Mouse (Mus musculus) embryonic fibroblast, embryonic 13.5 days (primary cell): ENCODE measurements around the gene Cntnap2. TPM values are rescaled to one million over a fixed set of nuclear protein-coding genes. Genes with fewer than 3 reads are reported as not detected.
"Not testable (repeated sequence)": the region's sequence is repeated elsewhere in the genome, so short reads cannot be mapped to it uniquely, and the experiment has no call there.

Experiments used
- H3K27ac ChIP-seq: 2 replicates; pipeline ENCODE4 v1.5.1; 2012; ENCODE audit warnings: low read length, control low read depth, inconsistent platforms; ENCODE audit not compliant: insufficient read depth
- H3K4me1 ChIP-seq: 2 replicates; pipeline ENCODE4 v1.6.1; 2011; ENCODE audit warnings: low read length; ENCODE audit not compliant: control insufficient read depth, insufficient read depth
- H3K4me3 ChIP-seq: 2 replicates; pipeline ENCODE4 v1.5.1; 2011; ENCODE audit warnings: mild to moderate bottlenecking, control low read depth, low read length; ENCODE audit not compliant: insufficient read depth
- CTCF ChIP-seq: IDR thresholded peaks from 2 replicates; pipeline ENCODE4 v1.5.1; 2011; ENCODE audit warnings: mild to moderate bottlenecking, control low read depth, low read length, moderate library complexity, borderline replicate concordance; ENCODE audit not compliant: insufficient read depth
- POLR2A ChIP-seq: IDR thresholded peaks from 2 replicates; pipeline ENCODE4 v1.6.1; 2011; ENCODE audit warnings: low read depth, mild to moderate bottlenecking, control low read depth, low read length, moderate library complexity
- polyA plus RNA-seq: library from polyadenylated mRNA; stranded (reverse); fragments of >200 nt; gene quantifications from 2 replicates; pipeline ENCODE4 v1.2.4, GENCODE M21; 2011; ENCODE audit warnings: low read depth; ENCODE audit not compliant: missing spikeins, insufficient read length

Gene Cntnap2
- polyA plus RNA-seq, 1 experiment: 0.09 TPM

DNA sequence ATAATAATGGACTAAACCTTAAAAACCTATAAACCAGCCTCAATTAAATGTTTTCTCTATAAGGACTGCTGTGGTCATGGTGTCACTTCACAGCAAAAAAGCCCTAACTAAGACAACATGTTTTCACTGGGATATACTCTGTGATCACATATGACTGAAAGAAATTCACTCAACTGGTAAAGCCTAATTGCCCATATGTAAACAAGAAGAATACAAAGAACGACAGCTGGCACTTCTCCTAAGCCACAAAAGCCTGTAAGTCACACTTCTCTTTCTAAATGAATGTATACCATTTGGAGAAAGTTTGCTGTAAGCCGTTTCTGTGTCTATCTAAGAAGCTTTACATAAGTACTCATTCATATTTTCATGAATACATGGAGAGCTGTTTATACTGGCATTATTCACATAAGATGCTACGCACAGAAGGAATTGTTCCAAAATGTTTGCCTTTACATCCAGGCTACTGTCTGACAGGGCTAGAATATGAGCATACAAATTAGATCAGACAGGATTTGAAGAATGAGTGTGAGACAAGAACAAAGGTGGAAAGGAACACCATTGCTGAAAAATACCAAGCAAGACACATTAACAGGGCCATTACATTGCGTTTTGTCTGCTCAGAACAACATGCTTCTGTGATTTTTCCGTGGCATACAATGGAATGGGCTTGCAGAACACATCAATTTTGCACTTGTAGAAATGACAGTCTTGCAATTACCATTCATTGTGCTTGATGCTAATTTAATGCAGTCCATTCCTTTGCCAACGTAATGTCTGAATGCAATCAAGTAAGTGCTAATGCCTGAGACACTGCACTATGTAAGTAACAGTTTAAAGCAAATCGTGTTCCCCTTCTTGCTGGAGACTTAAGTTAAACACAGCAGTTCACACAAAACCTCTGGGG is 1991.4 kb downstream of the Cntnap2 start:
- TF ChIP-seq POLR2A (no peak), CTCF (no peak)
- H3K27ac ChIP-seq: no peak overlapping the region
- no peaks in the 10 kb centered on the region for H3K4me1 ChIP-seq
- no peak overlapping the region for H3K4me3 ChIP-seq

DNA sequence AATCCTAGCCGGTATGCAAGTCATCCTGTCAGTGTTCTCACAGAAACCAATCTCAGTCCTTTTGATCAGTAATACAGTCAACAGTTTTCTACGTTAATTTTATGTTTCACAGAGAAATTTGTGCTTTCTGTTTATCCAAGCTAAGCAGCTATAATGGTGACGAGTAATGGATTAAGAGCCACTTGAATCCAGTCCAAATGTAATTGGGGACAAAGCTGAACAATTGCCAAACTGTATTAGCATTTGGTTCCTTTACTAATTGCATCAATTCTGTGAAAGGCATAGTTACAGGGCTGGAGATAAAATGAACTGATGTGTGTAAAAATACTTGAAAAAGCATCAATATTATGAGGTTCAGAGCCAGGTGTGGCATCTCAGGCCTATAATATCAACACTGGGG is 2002.2 kb downstream of the Cntnap2 start:
- TF ChIP-seq POLR2A (no peak), CTCF (no peak)
- Histone ChIP-seq H3K4me1 (no peaks in the 10 kb centered on the region), H3K27ac (no peak overlapping the region), H3K4me3 (no peak overlapping the region)

DNA sequence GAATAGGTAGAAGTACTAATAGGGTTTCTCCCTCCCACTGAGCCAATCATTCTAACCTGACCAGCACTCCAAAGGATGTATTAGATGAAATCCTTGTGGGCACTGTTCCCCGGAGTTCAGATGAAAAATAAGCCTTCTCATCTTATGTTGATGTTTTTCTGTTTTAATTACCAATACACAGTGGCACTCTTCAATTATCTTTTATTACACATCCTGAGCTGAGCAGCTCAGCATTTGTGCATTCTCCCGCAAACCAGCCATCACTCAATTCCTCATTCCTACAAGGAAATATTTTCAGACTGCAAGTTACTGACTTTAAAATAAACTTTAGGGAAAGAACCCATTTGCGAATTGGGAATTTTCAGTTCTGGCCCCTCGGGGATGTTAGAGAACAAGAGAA is 2030.8 kb downstream of the Cntnap2 start:
- Histone ChIP-seq H3K4me3 (no peak overlapping the region), H3K27ac (no peak overlapping the region), H3K4me1 (no peaks in the 10 kb centered on the region)
- TF ChIP-seq POLR2A (no peak), CTCF (no peak)

DNA sequence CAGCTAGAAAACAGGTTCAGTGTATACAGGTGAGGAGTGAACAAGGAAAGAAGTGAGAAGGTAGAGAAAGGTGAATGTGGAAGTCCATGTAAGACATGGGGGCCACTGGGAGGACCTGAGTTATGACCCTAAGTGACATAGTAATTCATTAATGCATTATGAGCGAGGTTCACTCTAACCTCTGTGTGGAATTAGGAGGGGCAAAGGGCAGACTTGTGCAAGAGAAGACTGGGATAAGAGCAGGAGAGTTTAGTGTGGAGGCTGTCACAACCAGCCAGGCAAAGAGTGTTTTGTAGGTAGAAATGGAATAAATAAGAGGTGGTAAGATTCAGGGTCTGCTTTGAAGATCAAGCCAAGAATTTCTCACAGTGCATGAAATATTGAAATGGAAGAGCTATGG is 2045.8 kb downstream of the Cntnap2 start:
- H3K4me1 ChIP-seq: no peaks in the 10 kb centered on the region
- no peak overlapping the region for H3K4me3 ChIP-seq
- TF ChIP-seq POLR2A: no peak
- no peak for TF ChIP-seq CTCF
- H3K27ac ChIP-seq: no peak overlapping the region

DNA sequence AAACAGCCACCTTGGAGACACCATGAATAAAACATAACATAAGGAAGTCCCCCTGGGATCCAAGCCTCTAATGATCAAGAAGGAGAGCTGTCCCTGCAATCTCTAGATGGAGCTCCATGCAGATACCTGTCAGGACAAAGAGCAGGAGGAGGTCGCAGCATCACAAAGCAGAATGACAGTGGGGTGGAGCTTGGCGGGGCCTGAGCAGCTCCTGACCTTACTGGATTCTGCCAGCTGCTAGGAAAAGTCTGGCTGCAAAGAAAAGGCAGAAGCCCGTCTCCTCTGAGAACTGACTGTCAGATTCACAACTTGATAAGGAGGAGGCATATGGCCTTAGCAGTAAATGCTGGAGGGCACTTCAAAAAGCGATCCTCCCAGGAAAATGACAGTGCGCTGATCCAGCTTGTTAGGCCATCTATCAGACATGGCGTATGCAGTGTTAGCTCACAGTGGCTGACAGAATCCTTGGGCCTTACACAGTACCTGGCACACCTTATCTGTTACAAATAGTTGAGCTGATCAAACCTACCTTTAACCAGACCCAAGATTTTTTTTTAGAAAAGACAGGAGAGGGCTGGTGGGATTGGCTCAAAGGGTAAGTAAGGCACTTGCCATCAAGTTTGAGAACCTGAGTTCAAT is 2050.5 kb downstream of the Cntnap2 start:
- no peak overlapping the region for H3K4me3 ChIP-seq
- H3K27ac ChIP-seq: no peak overlapping the region
- no peaks in the 10 kb centered on the region for H3K4me1 ChIP-seq
- TF ChIP-seq POLR2A (no peak), CTCF (no peak)

- H3K4me1 ChIP-seq, H3K27ac ChIP-seq, H3K4me3 ChIP-seq: not testable (repeated sequence)
These were observed 2074.9 kb downstream of the Cntnap2 start for GRCm38 (mm10) chr6:47134063-47134462.

DNA sequence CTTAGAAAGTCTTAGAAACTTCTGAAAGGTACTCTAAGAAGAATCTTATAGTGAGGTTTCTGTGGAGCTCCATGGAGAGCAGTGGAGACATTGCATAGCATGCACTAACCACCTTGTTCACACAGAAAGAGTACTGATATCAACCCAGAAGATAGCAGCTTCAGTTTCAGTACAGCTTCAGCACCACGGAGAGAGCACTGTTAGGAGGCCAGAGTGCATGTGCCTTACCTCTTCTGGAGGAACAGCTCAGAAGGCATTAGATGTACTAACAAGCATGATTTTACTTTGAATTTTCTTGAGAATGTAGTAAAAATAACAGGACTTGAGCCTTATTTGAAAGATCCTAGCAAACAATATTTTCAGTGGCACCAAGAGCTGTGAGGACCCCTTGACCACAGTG is 2093.9 kb downstream of the Cntnap2 start:
- not testable (repeated sequence) for H3K4me1 ChIP-seq, H3K27ac ChIP-seq, H3K4me3 ChIP-seq

- H3K4me1 ChIP-seq, H3K4me3 ChIP-seq, H3K27ac ChIP-seq: not testable (repeated sequence)
These were observed 2115.6 kb downstream of the Cntnap2 start for GRCm38 (mm10) chr6:47174580-47175294.

DNA sequence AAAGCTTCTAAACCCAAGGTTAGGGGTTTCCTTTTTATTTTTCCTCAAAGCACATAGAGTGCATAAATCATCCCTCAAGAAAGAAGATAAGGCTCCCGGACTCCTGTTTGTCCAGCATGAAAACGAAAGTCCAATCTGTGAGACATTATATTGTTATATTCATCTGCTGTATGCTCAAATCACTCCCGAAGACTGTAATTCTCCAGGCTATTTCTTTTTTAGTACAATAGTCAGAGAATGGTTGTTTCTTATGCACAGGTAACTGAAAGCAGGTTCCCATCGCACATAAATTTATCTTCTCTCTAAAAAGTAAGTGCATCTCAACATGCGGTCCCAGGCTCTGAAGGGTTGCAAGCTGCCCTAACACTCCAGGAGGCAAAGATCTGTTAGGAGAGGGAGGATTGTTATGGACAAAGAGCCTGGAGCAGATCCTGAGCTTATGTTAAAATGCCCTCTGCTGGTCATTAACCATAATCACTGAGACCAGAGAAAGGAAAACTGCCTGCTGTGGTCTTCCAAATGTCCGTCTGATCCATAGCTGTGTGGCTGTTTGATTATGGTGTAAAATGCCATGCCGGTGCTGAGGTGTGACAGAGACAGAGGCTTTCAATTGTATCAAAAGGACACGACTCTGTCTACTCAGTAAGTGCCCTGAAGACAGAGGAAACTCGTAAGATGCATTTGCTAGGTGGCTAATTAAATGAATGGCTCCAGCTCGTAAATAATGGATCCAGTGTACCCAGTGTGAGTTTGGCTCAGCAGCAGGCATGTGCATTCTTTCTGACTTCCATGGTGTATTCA is 2116.4 kb downstream of the Cntnap2 start:
- not testable (repeated sequence) for H3K4me1 ChIP-seq, H3K27ac ChIP-seq, H3K4me3 ChIP-seq

DNA sequence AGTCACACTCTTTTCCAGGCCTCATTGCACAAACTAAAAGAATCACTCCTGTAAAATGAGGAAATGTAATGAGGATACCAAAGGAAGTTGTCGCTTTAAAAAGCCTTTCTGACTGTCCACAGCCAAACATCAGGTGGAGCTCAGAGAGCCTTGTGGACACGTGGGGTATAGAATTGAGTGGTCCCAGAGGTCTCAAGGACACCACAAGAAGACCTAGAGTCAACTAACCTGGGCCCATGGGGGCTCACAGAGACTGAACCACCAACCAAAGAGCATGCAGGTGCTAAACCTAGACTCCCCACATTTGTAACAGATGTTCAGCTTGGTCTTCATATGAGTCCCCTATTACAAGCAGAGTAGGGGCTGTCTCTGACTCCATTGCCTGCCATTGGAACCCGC is 2117.0 kb downstream of the Cntnap2 start:
- H3K4me1 ChIP-seq, H3K4me3 ChIP-seq, H3K27ac ChIP-seq: not testable (repeated sequence)

DNA sequence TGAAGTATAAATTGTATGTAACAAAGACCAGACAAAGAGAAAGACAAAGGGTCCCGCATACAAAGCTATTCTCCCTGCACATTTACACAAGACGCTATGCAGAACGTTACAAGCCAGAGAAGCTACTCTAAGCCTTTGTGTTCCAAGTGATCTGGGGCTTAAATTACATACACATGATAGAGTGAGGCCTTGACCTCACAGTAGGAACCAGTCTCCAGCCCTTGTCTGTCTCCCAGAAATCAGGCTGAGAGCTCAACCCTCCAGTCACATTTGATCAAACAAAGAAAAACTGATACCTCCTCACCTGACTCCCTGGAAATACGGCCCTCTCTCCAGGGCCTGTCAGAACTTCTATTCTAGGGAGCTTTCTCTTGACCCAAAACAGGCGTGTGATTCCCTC is 2122.2 kb downstream of the Cntnap2 start:
- H3K27ac ChIP-seq, H3K4me1 ChIP-seq, H3K4me3 ChIP-seq: not testable (repeated sequence)
